Mouse (Mus musculus) thymus, adult 2 months (tissue): ENCODE measurements around the gene Sult5a1. TPM values are rescaled to one million over a fixed set of nuclear protein-coding genes. Genes with fewer than 3 reads are reported as not detected.
A peak's percentile ranks its signal among the peaks of the same experiment; 100 is the strongest.

Experiments
- DNase-seq: peaks from one replicate; pipeline ENCODE4 v3.0.0; 2021
- H3K27ac ChIP-seq: fragments of 200-500 bp; 2 replicates; pipeline ENCODE4 v1.5.1; 2012; ENCODE audit warnings: low read length, control low read depth; ENCODE audit not compliant: control insufficient read depth, insufficient read depth
- H3K27me3 ChIP-seq: fragments of 200-500 bp; 2 replicates; pipeline ENCODE4 v1.6.1; 2012; ENCODE audit warnings: mild to moderate bottlenecking, low read length, moderate library complexity, mixed read lengths; ENCODE audit not compliant: control insufficient read depth, insufficient read depth
- H3K36me3 ChIP-seq: fragments of 200-500 bp; 2 replicates; pipeline ENCODE4 v1.6.1; 2012; ENCODE audit warnings: mild to moderate bottlenecking, low read length, moderate library complexity; ENCODE audit not compliant: control insufficient read depth, insufficient read depth
- H3K4me1 ChIP-seq: fragments of 200-500 bp; replicated peaks from 2 replicates; pipeline ENCODE4 v1.6.1; 2012; ENCODE audit warnings: low read length; ENCODE audit not compliant: control insufficient read depth, insufficient read depth
- H3K4me3 ChIP-seq: fragments of 200-500 bp; 2 replicates; pipeline ENCODE4 v1.5.1; 2012; ENCODE audit warnings: mild to moderate bottlenecking, low read length, control low read depth, moderate library complexity; ENCODE audit not compliant: control insufficient read depth, insufficient read depth
- CTCF ChIP-seq: fragments of 200-500 bp; IDR thresholded peaks from 2 replicates; pipeline ENCODE4 v1.5.1; 2012; ENCODE audit warnings: mild to moderate bottlenecking, control low read depth, low read length, moderate library complexity, borderline replicate concordance; ENCODE audit not compliant: control insufficient read depth, poor library complexity, insufficient read depth; ENCODE audit errors: extremely low read depth
- POLR2A ChIP-seq: fragments of 200-500 bp; IDR thresholded peaks from 2 replicates; pipeline ENCODE4 v1.6.1; 2012; ENCODE audit warnings: mild to moderate bottlenecking, low read length, control low read depth, moderate library complexity; ENCODE audit not compliant: control insufficient read depth, poor library complexity, insufficient read depth; ENCODE audit errors: extremely low read depth
- WGBS: fragments of 180-500 bp; shearing (Covaris S2); methylation state at CpG from one replicate; pipeline ENCODE4 v1.1.7; 2018; 5-methylcytosine and 5-hydroxymethylcytosine counted together
- polyA plus RNA-seq: library from polyadenylated mRNA; depleted of rRNA; stranded (reverse); fragments of >200 nt; gene quantifications from 2 replicates; pipeline ENCODE4 v1.2.3, GENCODE M21; 2012

Gene Sult5a1
- polyA plus RNA-seq, 1 experiment: 17.5 TPM

GRCm38 (mm10) chr8:123122670-123123069, 35.4 kb downstream of the Sult5a1 start:
- DNase-seq: no peak
- WGBS: 89% methylated on average over 5 of the region's 5 CpGs
- Histone ChIP-seq H3K27me3 (peaks cover 12% of the 10 kb centered on the region; the same call in 1 of the 2 replicates), H3K4me3 (no peak overlapping the region), H3K36me3 (no peaks in the 10 kb centered on the region), H3K4me1 (no peaks in the 10 kb centered on the region; the same call in 1 of the 2 replicates), H3K27ac (no peak overlapping the region)
- TF ChIP-seq CTCF (no peak), POLR2A (no peak)

- 72% methylated on average over 9 of the region's 9 CpGs for WGBS
These were observed 36.1 kb downstream of the Sult5a1 start for GRCm38 (mm10) chr8:123122059-123122458.

GRCm38 (mm10) chr8:123117744-123118143, 40.4 kb downstream of the Sult5a1 start:
- DNase-seq: no peak
- 4% methylated on average over 17 of the region's 17 CpGs for WGBS
- Histone ChIP-seq H3K36me3 (no peaks in the 10 kb centered on the region), H3K4me1 (peaks cover 12% of the 10 kb centered on the region), H3K27ac (no peak overlapping the region), H3K27me3 (peaks cover 27% of the 10 kb centered on the region), H3K4me3 (no peak overlapping the region)
- TF ChIP-seq POLR2A: no peak
- TF ChIP-seq CTCF: no peak

More at GRCm38 (mm10) chr8:123122059-123122458, 36.1 kb downstream of the Sult5a1 start:
- DNase-seq: no peak
- Histone ChIP-seq H3K36me3 (no peaks in the 10 kb centered on the region), H3K27ac (no peak overlapping the region), H3K4me3 (no peak overlapping the region), H3K27me3 (peaks cover 15% of the 10 kb centered on the region; the same call in 1 of the 2 replicates), H3K4me1 (peaks cover 5% of the 10 kb centered on the region)
- no peak for TF ChIP-seq POLR2A
- no peak for TF ChIP-seq CTCF

GRCm38 (mm10) chr8:123117127-123117731, 40.9 kb downstream of the Sult5a1 start, which contains the start of gene Cpne7:
Gene Cpne7, plus strand, starts transcription at chr8:123117374.
- Histone ChIP-seq H3K36me3 (no peaks in the 10 kb centered on the region), H3K4me1 (peaks cover 12% of the 10 kb centered on the region), H3K27me3 (peaks cover 27% of the 10 kb centered on the region), H3K27ac (no peak within 1 kb of the TSS), H3K4me3 (peak within 1 kb of the TSS; percentile 23)
- TF ChIP-seq POLR2A (no peak), CTCF (no peak)
- no peak for DNase-seq
- 2% methylated on average over 50 of the region's 51 CpGs for WGBS

GRCm38 (mm10) chr8:123114644-123115043, 43.5 kb downstream of the Sult5a1 start:
- Histone ChIP-seq H3K4me3 (no peak overlapping the region), H3K27ac (no peak overlapping the region), H3K27me3 (peaks cover 27% of the 10 kb centered on the region), H3K36me3 (no peaks in the 10 kb centered on the region), H3K4me1 (peaks cover 12% of the 10 kb centered on the region)
- DNase-seq: no peak
- no peak for TF ChIP-seq CTCF
- no peak for TF ChIP-seq POLR2A
- WGBS: 6% methylated on average over 3 of the region's 3 CpGs

GRCm38 (mm10) chr8:123113908-123114469, 44.1 kb downstream of the Sult5a1 start:
- no peak overlapping the region for H3K4me3 ChIP-seq
- no peak overlapping the region for H3K27ac ChIP-seq
- peaks cover 27% of the 10 kb centered on the region for H3K27me3 ChIP-seq
- DNase-seq: no peak
- peaks cover 12% of the 10 kb centered on the region for H3K4me1 ChIP-seq
- H3K36me3 ChIP-seq: no peaks in the 10 kb centered on the region
- TF ChIP-seq POLR2A (no peak), CTCF (no peak)
- WGBS: 23% methylated on average over 2 of the region's 2 CpGs

- H3K4me3 ChIP-seq: no peak overlapping the region
- H3K27me3 ChIP-seq: peaks cover 17% of the 10 kb centered on the region
- TF ChIP-seq POLR2A (no peak), CTCF (no peak)
- DNase-seq: no peak
- H3K27ac ChIP-seq: no peak overlapping the region
- 53% methylated on average over 9 of the region's 9 CpGs for WGBS
- no peaks in the 10 kb centered on the region for H3K36me3 ChIP-seq
- H3K4me1 ChIP-seq: peaks cover 12% of the 10 kb centered on the region
These were observed 45.2 kb downstream of the Sult5a1 start for GRCm38 (mm10) chr8:123112892-123113291.
